Comparison of ENCODE assay signal across 8 mouse cellular contexts in the genomic region with DNA sequence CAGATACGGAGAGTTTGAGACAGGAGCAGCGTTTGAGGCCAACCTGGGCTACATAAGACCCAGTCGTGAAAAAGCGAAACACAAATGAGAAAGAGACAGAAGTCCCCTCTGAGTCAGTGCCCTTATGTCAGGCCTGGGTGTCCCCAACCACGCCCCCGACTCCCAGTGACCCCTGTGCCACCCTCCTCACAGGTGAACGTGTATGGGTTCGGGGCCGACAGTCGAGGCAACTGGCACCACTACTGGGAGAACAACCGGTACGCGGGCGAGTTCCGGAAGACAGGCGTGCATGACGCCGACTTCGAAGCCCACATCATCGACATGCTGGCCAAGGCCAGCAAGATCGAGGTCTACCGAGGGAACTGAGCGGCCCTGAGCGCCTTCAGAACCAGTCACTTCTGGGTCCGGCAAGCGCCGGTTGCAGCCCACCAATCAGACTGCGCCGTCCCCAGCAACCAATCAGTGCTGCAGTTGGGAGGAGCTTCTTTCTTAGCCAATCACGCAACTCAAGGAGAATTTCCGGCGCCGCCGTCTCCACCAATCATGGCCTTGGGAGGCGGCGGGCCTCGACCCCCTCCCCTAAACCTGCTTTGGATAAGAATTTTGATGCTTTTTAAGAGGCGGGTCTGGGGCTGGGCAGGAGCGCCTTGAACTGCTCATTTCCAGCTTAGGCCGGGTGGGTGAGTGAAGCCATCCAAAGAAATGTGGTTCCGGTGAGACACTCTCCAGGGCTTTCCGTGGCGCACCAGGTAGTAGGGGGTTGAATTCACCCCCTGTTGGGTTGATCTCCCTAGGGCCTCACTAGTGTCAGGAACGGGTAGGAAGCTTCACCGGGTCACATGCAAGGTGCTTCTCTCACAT. TPM values are rescaled to one million over a fixed set of nuclear protein-coding genes. Genes with fewer than 3 reads are reported as not detected.
DNase-seq lines count a peak whose midpoint lies in the region; ATAC-seq lines count a peak whose summit lies in the region.

No protein-coding gene starts in this region.

- H3K9ac ChIP-seq in intestine, embryonic 15.5 days = peak overlapping the region; percentile 55

- H3K9me3 ChIP-seq in embryonic facial prominence, embryonic 10.5 days = no peaks in the 10 kb centered on the region
- H3K9me3 ChIP-seq in intestine, embryonic 15.5 days = no peaks in the 10 kb centered on the region
- no peaks in the 10 kb centered on the region for H3K9me3 ChIP-seq in megakaryocyte, embryonic 14.5 days

- peak; percentile 97 for ATAC-seq in intestine, embryonic 15.5 days

- H3K4me3 ChIP-seq in embryonic facial prominence, embryonic 10.5 days = peak overlapping the region; percentile 62
- peak overlapping the region; percentile 44 for H3K4me3 ChIP-seq in intestine, embryonic 15.5 days (replicated peaks)
- H3K4me3 ChIP-seq in megakaryocyte, embryonic 14.5 days (replicated peaks) = peak overlapping the region; percentile 79

- H3K4me1 ChIP-seq in embryonic facial prominence, embryonic 10.5 days = peaks cover 14% of the 10 kb centered on the region
- H3K4me1 ChIP-seq in intestine, embryonic 15.5 days (replicated peaks) = peaks cover 15% of the 10 kb centered on the region
- H3K4me1 ChIP-seq in megakaryocyte, embryonic 14.5 days = peaks cover 33% of the 10 kb centered on the region

- DNase-seq in adrenal gland, postnatal 25 days = peak; percentile 91
- peak; percentile 94 for DNase-seq in embryonic facial prominence, embryonic 10.5 days (ENCODE audit: low spot score)
- peak; percentile 45 for DNase-seq in gonadal fat pad, adult 2 months (ENCODE audit: low read depth)
- peak; percentile 93 for DNase-seq in left cerebral cortex, postnatal 10 days (ENCODE audit: extremely low spot score in 1 of 2, low spot score in 2 of 2)
- peak; percentile 95 for DNase-seq in right cerebral cortex, adult 18-20 months
- peak; percentile 59 to 81 for DNase-seq in urinary bladder, adult 18-20 months (ENCODE audit: low spot score in 2 of 2)

- peaks cover 91% of the 10 kb centered on the region for H3K36me3 ChIP-seq in embryonic facial prominence, embryonic 10.5 days (replicated peaks)
- H3K36me3 ChIP-seq in intestine, embryonic 15.5 days = 0 out of 2 replicates have a peak, but pooled peaks cover 3% of the 10 kb centered on the region
- H3K36me3 ChIP-seq in megakaryocyte, embryonic 14.5 days (replicated peaks; ENCODE audit: low read length) = peaks cover 100% of the 10 kb centered on the region

- peak overlapping the region; percentile 85 for H3K27ac ChIP-seq in embryonic facial prominence, embryonic 10.5 days (replicated peaks)
- peak overlapping the region; percentile 37; the same call in 1 of the 2 replicates for H3K27ac ChIP-seq in intestine, embryonic 15.5 days

- H3K27me3 ChIP-seq in embryonic facial prominence, embryonic 10.5 days (replicated peaks; ENCODE audit: low read depth, poor library complexity, severe bottlenecking) = no peaks in the 10 kb centered on the region
- H3K27me3 ChIP-seq in intestine, embryonic 15.5 days (replicated peaks) = no peaks in the 10 kb centered on the region
- no peaks in the 10 kb centered on the region for H3K27me3 ChIP-seq in megakaryocyte, embryonic 14.5 days (replicated peaks)

- 5% methylated on average over 45 of the region's 45 CpGs for WGBS in embryonic facial prominence, embryonic 10.5 days
- 10% methylated on average over 45 of the region's 45 CpGs for WGBS in intestine, embryonic 15.5 days

- H3K4me2 ChIP-seq in intestine, embryonic 15.5 days (replicated peaks) = peak overlapping the region; percentile 77

- intact Hi-C loops in left cerebral cortex, postnatal 10 days (cut with DNase I) = loop anchor here (2.0 kb wide), 1 partner anchor 51 kb away; the partner anchor contains the start of gene St3gal2

RNA-seq across cellular contexts. Expression of gene Ddx19a, which starts 27.5 kb away (rescaled TPM):
- 39.5 and 50.9 TPM in 2 replicates for total RNA-seq in adrenal gland, postnatal 25 days (2021)
- 23.7 and 26.3 TPM in 2 replicates for polyA plus RNA-seq in embryonic facial prominence, embryonic 10.5 days (2016; fragmentation: Nextera tagmentation; extraction: Ambion mirVana)
- polyA plus RNA-seq in gonadal fat pad, adult 2 months (2012; rRNA removed) = 25.1 and 29.8 TPM in 2 replicates
- 12.4 and 15.4 TPM in 2 replicates for polyA plus RNA-seq in intestine, embryonic 15.5 days (2015; fragmentation: Nextera tagmentation; extraction: Ambion mirVana)
- 10 to 100 TPM; 30.9 to 34.4 TPM for total RNA-seq in left cerebral cortex, postnatal 10 days (2021)
- 5.2 and 18.4 TPM in 2 replicates for polyA plus RNA-seq in megakaryocyte, embryonic 14.5 days (2012; ENCODE audit: insufficient read depth, low replicate concordance)

RNA-seq across cellular contexts. Expression of gene St3gal2, which starts 50.4 kb away (rescaled TPM):
- total RNA-seq in adrenal gland, postnatal 25 days (2021) = 18.3 and 20.4 TPM in 2 replicates
- polyA plus RNA-seq in embryonic facial prominence, embryonic 10.5 days (2016; fragmentation: Nextera tagmentation; extraction: Ambion mirVana) = 34.5 and 34.8 TPM in 2 replicates
- polyA plus RNA-seq in gonadal fat pad, adult 2 months (2012; rRNA removed) = 189 and 209 TPM in 2 replicates
- polyA plus RNA-seq in intestine, embryonic 15.5 days (2015; fragmentation: Nextera tagmentation; extraction: Ambion mirVana) = 13.0 and 15.3 TPM in 2 replicates
- total RNA-seq in left cerebral cortex, postnatal 10 days (2021) = 10 to 100 TPM; 85.5 to 86.1 TPM
- 19.8 and 54.8 TPM in 2 replicates for polyA plus RNA-seq in megakaryocyte, embryonic 14.5 days (2012; ENCODE audit: insufficient read depth, low replicate concordance)

Comparison
In these comparisons a context has a peak if more than half of its experiments do, and no peak if none do; other contexts are left out.
1. Peak in every context shown above with its lines: DNase-seq, ATAC-seq, H3K4me3 ChIP-seq and H3K27ac ChIP-seq.
2. DNase-seq: peak in every context shown above with its lines; median percentile 95 in right cerebral cortex, adult 18-20 months; 94 in embryonic facial prominence, embryonic 10.5 days; 93 in left cerebral cortex, postnatal 10 days; 91 in adrenal gland, postnatal 25 days; 70 in urinary bladder, adult 18-20 months; 45 in gonadal fat pad, adult 2 months.